Mouse (Mus musculus) midbrain, embryonic 11.5 days (tissue): Measurements from ENCODE around the gene Atf6b. TPM values are rescaled to one million over a fixed set of nuclear protein-coding genes. Genes with fewer than 3 reads are reported as not detected.

Experiments
- ATAC-seq: fragments of 200-750 bp; cut with Nextera tagmentation; 2 replicates; pipeline ENCODE4 v1.8.0; 2017; ENCODE audit warnings: moderate TSS enrichment, moderate library complexity; ENCODE audit not compliant: low FRiP score
- DNase-seq: peaks from one replicate; pipeline ENCODE4 v3.0.0; 2015; ENCODE audit warnings: low spot score; ENCODE audit errors: missing footprints
- H3K27ac ChIP-seq: fragments of 300-500 bp; sonication (generic); 2 replicates; pipeline ENCODE4 v1.5.1; 2014; ENCODE audit warnings: low read depth, low read length
- H3K27me3 ChIP-seq: fragments of 300-500 bp; sonication (generic); 2 replicates; pipeline ENCODE4 v1.6.1; 2014; ENCODE audit warnings: mild to moderate bottlenecking, low read length, moderate library complexity, mixed read lengths; ENCODE audit not compliant: control insufficient read depth, insufficient read depth
- H3K36me3 ChIP-seq: fragments of 300-500 bp; sonication (generic); 2 replicates; pipeline ENCODE4 v1.6.1; 2014; ENCODE audit warnings: mild to moderate bottlenecking, low read length, moderate library complexity, mixed read lengths; ENCODE audit not compliant: control insufficient read depth, insufficient read depth
- H3K4me1 ChIP-seq: fragments of 300-500 bp; sonication (generic); 2 replicates; pipeline ENCODE4 v1.6.1; 2014; ENCODE audit warnings: low read length; ENCODE audit not compliant: control insufficient read depth, insufficient read depth
- H3K4me2 ChIP-seq: fragments of 300-500 bp; sonication (generic); 2 replicates; pipeline ENCODE4 v1.6.1; 2014; ENCODE audit warnings: mild to moderate bottlenecking, moderate library complexity
- H3K4me3 ChIP-seq: fragments of 300-500 bp; sonication (generic); 2 replicates; pipeline ENCODE4 v1.5.1; 2014; ENCODE audit warnings: low read depth, low read length
- H3K9ac ChIP-seq: fragments of 300-500 bp; sonication (generic); 2 replicates; pipeline ENCODE4 v1.6.1; 2014; ENCODE audit warnings: low read length
- H3K9me3 ChIP-seq: fragments of 300-500 bp; sonication (generic); 2 replicates; pipeline ENCODE4 v1.6.1; 2016; ENCODE audit warnings: low read length; ENCODE audit not compliant: control insufficient read depth
- WGBS: fragments of 180-500 bp; shearing (Covaris S2); extraction: QIAGEN DNeasy Blood & Tissue Kit; methylation state at CpG from one replicate; pipeline ENCODE4 v1.1.7; 2014; 5-methylcytosine and 5-hydroxymethylcytosine counted together
- polyA plus RNA-seq: library from polyadenylated mRNA; unstranded; fragments of >200 nt; fragmentation: Nextera tagmentation; extraction: Ambion mirVana; gene quantifications from 2 replicates; pipeline ENCODE4 v1.2.1, GENCODE M21; 2014

The Atf6b gene
- polyA plus RNA-seq, 1 experiment from 2014 or later = 77.6 TPM

DNA sequence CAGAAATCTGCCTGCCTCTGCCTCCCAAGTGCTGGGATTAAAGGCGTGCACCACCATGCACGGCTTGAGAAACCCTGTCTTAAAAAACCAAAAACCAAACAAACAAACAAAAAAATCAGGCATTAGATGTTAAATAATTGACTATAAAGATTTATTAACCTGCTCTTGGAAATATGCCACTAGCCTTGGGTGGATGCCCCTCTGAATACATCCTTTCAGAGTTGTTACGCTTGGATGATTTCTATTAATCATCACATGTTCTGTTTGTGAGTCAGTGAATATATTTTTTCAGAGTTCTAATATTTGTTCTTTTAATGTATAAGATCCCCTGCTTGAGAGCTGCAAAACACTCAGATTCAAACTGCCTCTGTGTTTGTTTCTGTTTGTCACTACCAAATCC lies 22.0 kb upstream of the Atf6b start:
- Histone ChIP-seq H3K4me1 (peaks cover 30% of the 10 kb centered on the region), H3K4me2 (no peak overlapping the region), H3K4me3 (no peak overlapping the region), H3K36me3 (no peaks in the 10 kb centered on the region), H3K9ac (no peak overlapping the region), H3K27me3 (peaks cover 3% of the 10 kb centered on the region; the same call in 1 of the 2 replicates), H3K9me3 (no peaks in the 10 kb centered on the region), H3K27ac (no peak overlapping the region)
- WGBS = 96% methylated on average over 3 of the region's 3 CpGs
- DNase-seq (no peak), ATAC-seq (no peak)

DNA sequence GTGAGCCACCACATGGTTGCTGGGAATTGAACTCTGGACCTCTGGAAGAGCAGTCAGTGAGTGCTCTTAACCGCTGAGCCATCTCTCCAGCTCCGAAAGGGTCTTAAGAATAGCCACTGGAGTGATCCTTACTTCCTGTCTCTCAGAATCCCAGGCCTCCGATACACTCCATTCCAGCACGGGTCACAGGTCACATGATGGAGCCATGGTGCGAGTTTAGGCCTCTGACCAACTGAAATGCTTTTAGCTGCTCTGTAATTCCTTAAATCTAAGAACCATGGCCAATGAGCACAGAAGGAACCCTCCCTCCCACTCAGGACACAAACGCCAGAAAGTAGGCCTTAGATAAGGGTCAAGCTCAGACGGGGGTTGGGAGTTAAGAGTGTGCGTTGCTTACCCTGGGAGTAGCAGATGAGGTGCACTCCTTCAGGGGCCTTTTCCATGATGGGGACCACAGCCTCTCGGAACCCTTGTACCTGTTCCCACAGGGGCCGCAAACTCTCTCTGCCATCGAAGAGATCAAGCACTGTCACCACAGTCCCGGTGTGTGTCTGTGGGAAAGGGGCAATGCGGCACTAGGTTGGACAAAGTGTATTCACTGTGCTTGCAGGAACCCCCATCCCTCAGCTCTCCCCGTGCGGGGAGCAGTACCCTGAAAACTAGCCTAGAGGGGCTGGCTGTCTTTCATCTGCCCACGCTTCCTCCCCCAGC lies 20.7 kb upstream of the Atf6b start:
- H3K4me1 ChIP-seq = peaks cover 39% of the 10 kb centered on the region
- H3K36me3 ChIP-seq = no peaks in the 10 kb centered on the region
- ATAC-seq (no peak), DNase-seq (no peak)
- H3K27me3 ChIP-seq = peaks cover 16% of the 10 kb centered on the region
- H3K27ac ChIP-seq = no peak overlapping the region
- peak overlapping the region; percentile 64 for H3K9ac ChIP-seq
- peak overlapping the region; percentile 62 for H3K4me3 ChIP-seq
- peak overlapping the region; percentile 73 for H3K4me2 ChIP-seq
- no peaks in the 10 kb centered on the region for H3K9me3 ChIP-seq
- WGBS = 55% methylated on average over 16 of the region's 16 CpGs

DNA sequence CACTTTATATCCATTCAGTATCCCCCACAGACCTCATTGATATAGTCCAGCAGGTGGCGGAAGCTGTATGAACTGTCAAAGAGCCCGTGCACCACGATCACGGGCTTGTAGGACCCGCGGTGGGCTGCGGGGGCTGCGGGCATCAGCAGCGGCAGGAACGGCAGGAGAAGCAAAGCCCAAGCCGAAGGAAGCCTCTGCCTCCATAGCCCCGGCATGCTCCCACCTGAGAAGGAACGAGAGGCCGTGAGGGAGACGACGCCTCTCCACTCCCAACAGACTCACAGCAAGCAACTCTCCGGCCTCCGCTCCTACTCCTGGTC lies 20.2 kb upstream of the Atf6b start:
- H3K4me1 ChIP-seq = peaks cover 43% of the 10 kb centered on the region
- WGBS = 0% methylated on average over 18 of the region's 18 CpGs
- H3K9me3 ChIP-seq = no peaks in the 10 kb centered on the region
- H3K27me3 ChIP-seq = peaks cover 21% of the 10 kb centered on the region
- H3K4me2 ChIP-seq = peak overlapping the region; percentile 73
- H3K4me3 ChIP-seq = peak overlapping the region; percentile 62
- peak; percentile 10; the same call in 1 of the 2 replicates for ATAC-seq
- H3K27ac ChIP-seq = peak overlapping the region; percentile 50
- no peaks in the 10 kb centered on the region for H3K36me3 ChIP-seq
- peak overlapping the region; percentile 64 for H3K9ac ChIP-seq
- DNase-seq = no peak

DNA sequence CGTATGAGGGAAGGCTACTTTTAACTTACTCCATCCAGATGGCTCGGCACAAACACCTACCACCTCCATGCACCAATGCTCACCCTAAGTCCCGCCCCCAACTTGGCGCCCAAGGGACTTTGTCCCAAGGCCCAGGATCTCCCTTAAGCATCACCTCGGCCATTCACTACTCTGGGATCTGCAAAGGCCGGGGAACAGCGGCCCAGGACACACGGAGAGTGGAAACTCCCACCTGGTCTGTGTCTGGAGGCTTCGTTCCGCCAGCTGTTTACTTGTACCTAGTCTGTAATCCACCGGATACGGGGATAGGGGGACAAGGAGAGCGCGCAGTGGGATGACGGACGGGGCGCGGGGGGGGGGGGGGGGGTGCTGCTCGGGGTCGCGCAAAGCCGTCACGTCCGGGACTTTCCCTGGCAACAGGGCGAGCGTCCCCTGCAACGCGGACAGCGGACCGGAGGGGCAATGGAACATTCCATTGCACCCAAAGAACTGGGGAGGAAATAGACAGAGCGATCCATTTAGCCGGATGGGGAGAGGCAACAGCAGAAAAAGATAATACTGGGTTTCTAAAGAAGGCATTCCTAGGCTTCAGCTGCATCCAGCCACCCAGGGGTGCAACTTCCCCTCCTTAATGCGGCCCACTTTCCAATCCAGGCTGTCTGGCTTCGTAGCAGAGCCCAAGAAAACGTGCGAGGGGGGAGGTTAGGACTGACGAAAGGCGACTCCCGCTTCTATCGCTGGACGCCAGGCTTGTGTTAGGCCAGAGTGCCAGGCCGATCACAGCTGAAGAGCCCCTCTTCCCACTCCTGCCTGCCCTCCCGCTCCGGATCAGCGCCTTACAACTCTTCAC lies 19.6 kb upstream of the Atf6b start:
- H3K4me1 ChIP-seq = peaks cover 47% of the 10 kb centered on the region
- no peaks in the 10 kb centered on the region for H3K36me3 ChIP-seq
- DNase-seq (peak; percentile 98), ATAC-seq (peak; percentile 82)
- peak overlapping the region; percentile 62 for H3K4me3 ChIP-seq
- H3K9me3 ChIP-seq = no peaks in the 10 kb centered on the region
- peak overlapping the region; percentile 88 for H3K27ac ChIP-seq
- peaks cover 25% of the 10 kb centered on the region for H3K27me3 ChIP-seq
- peak overlapping the region; percentile 64 for H3K9ac ChIP-seq
- H3K4me2 ChIP-seq = peak overlapping the region; percentile 73
- 0% methylated on average over 43 of the region's 45 CpGs for WGBS

DNA sequence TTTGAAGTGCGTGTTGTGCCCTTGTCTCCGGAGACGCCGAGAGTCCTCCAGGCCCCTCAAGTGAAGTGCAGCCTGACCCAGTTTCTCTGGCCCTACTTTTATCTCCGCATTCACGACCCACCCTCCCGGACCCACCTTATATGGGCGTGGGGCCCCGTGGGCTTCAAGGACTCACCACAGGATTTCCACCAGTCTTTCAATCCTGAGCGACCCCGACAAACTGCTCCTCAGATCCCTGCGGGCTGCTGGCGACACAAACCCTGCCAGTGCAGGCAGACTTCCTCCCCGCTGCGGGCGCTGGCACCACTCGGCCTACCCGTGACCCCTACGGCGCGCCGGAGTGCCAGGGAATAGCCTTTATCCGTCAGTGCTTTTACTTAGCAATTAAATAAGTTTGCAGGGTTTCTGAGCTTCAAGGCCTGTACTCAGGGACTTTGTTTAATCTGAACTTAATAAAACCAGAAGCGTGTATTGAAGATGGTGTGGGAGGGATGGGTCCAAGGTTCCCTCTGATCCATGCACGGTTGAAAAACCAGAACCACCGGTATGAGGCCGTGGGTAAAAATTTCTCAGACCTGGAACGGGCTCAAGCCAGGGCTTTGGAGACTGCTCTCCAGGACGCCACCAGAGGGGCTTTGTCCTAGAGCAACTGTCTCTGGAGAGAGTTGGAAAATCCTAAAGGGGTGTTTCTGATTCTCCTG lies 18.9 kb upstream of the Atf6b start, which contains the start of gene Ppt2:
TSS of gene Ppt2 (minus strand) at position 568 of the 701 bp plus-strand sequence.
- peak within 1 kb of the TSS; percentile 62 for H3K4me3 ChIP-seq
- WGBS = 5% methylated on average over 29 of the region's 29 CpGs
- H3K27me3 ChIP-seq = peaks cover 26% of the 10 kb centered on the region
- H3K9ac ChIP-seq = peak within 1 kb of the TSS; percentile 64
- ATAC-seq (peak; percentile 0; the same call in 1 of the 2 replicates), DNase-seq (peak; percentile 90)
- H3K9me3 ChIP-seq = no peaks in the 10 kb centered on the region
- H3K36me3 ChIP-seq = no peaks in the 10 kb centered on the region
- H3K4me2 ChIP-seq = peak within 1 kb of the TSS; percentile 73
- H3K27ac ChIP-seq = peak within 1 kb of the TSS; percentile 88
- H3K4me1 ChIP-seq = peaks cover 47% of the 10 kb centered on the region

- Histone ChIP-seq H3K9ac (0 out of 2 replicates have a peak overlapping the region, but pooled peaks have one; percentile 10), H3K4me2 (peak overlapping the region; percentile 73), H3K27ac (no peak overlapping the region), H3K36me3 (no peaks in the 10 kb centered on the region), H3K27me3 (peaks cover 26% of the 10 kb centered on the region), H3K9me3 (no peaks in the 10 kb centered on the region), H3K4me3 (no peak overlapping the region), H3K4me1 (peaks cover 47% of the 10 kb centered on the region)
- 12% methylated on average over 5 of the region's 5 CpGs for WGBS
- DNase-seq (no peak), ATAC-seq (no peak)
Measured at GRCm38 (mm10) chr17:34628644-34628967, 18.3 kb upstream of the Atf6b start.

DNA sequence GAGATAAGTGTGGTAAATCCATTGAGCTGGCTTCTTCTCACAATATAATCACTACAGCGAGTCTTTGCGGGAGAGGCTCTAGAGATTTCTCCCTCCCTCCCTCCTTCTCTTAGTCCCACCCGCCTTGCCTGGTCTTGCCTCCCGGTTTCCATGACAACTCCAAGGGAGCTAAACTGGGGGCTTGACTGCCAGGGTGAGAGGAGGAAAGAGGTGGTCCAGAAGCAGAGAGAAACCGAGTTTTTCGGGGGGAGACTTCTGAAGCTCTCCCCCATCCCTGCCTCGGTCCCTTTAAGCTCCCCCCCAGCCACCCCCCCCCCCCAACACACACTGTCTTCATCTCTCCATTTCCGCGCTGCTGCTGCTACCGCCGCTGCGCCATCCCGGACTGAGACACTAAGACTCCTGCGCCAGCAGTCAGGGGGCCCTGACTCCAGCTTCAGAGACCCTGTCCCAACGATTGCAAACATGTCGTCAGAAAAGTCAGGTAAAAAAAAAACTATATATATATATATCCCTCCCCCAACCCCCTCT lies 17.7 kb upstream of the Atf6b start, which contains the start of gene Prrt1:
TSS of gene Prrt1 (plus strand) at position 313 of the 531 bp plus-strand sequence.
- H3K36me3 ChIP-seq = no peaks in the 10 kb centered on the region
- H3K4me2 ChIP-seq = peak within 1 kb of the TSS; percentile 73
- H3K4me1 ChIP-seq = peaks cover 47% of the 10 kb centered on the region
- WGBS = under 1% methylated on average over 16 of the region's 16 CpGs
- H3K9me3 ChIP-seq = no peaks in the 10 kb centered on the region
- peak within 1 kb of the TSS; percentile 38; the same call in 1 of the 2 replicates for H3K9ac ChIP-seq
- no peak within 1 kb of the TSS for H3K27ac ChIP-seq
- H3K4me3 ChIP-seq = peak within 1 kb of the TSS; percentile 23
- peak; percentile 39 for ATAC-seq
- H3K27me3 ChIP-seq = peaks cover 26% of the 10 kb centered on the region
- peak; percentile 89 for DNase-seq

GRCm38 (mm10) chr17:34629796-34630603 lies 16.9 kb upstream of the Atf6b start:
- Histone ChIP-seq H3K9ac (peak overlapping the region; percentile 36; the same call in 1 of the 2 replicates), H3K27me3 (peaks cover 26% of the 10 kb centered on the region)
- DNase-seq = peak; percentile 89

More at GRCm38 (mm10) chr17:34629796-34630603, 16.9 kb upstream of the Atf6b start:
- WGBS = 11% methylated on average over 12 of the region's 12 CpGs
- H3K36me3 ChIP-seq = no peaks in the 10 kb centered on the region
- no peak overlapping the region for H3K27ac ChIP-seq
- H3K4me3 ChIP-seq = peak overlapping the region; percentile 23
- no peak for ATAC-seq
- H3K9me3 ChIP-seq = no peaks in the 10 kb centered on the region
- H3K4me1 ChIP-seq = peaks cover 47% of the 10 kb centered on the region
- H3K4me2 ChIP-seq = peak overlapping the region; percentile 73
